Mouse (Mus musculus) A20 (cell line): ENCODE results near the gene Abcg8.

ENCODE experiments used
- DNase-seq: peaks from one replicate; pipeline ENCODE4 v3.0.0-alpha.2; 2011; ENCODE audit warnings: low read depth, low spot score

Abcg8 gene

GRCm38 (mm10) chr17:84709403-84709851, 33.3 kb downstream of the Abcg8 start:
- no peak for DNase-seq

DNA sequence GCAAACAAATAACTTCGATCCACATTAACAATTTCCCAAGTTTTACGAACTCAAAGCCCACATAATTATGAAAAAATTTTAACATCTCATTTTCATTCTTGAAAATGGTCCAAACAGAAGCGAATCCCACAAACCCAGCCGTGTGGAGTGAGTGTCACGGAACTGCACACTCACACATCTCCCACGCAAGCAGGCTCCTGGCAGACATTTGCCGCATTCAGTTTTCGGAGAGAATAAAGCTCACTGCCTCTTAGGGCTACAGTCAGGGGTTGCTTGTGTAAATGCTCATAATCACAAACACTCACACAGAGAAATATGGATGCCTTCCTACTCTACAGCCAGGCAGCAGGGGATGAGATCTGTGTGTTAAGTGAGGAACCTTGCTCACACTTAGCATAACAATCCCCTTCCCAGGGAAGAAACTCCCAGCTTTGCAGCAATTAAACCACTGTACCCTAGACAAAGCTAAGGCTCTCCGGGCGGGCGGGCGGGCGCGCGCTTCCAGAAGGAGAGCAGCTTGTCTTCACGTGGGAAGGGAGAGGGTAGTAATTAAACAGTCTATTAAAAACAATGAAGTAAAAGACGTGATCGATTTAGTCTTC, 37.6 kb downstream of the Abcg8 start:
- no peak for DNase-seq

DNA sequence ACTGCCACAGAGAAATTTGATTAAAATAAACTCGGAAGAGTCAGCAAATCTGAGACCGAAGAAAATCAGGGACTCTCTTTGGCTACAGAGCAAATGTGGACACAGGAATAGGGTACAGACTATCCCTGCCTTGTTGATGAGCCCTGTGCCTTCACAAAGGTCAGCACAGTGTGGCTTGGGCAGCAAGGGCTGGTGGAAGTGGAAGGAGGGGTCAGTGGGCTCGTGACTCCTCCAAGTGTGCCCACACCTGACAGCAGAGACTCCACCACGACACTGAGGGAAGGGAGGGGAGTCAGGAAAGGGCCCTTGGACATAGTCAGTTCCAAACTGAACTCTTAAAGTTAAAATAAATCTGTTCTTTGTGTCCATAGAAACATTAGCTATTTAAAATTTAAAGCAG, 38.8 kb downstream of the Abcg8 start:
- DNase-seq, result no peak

DNA sequence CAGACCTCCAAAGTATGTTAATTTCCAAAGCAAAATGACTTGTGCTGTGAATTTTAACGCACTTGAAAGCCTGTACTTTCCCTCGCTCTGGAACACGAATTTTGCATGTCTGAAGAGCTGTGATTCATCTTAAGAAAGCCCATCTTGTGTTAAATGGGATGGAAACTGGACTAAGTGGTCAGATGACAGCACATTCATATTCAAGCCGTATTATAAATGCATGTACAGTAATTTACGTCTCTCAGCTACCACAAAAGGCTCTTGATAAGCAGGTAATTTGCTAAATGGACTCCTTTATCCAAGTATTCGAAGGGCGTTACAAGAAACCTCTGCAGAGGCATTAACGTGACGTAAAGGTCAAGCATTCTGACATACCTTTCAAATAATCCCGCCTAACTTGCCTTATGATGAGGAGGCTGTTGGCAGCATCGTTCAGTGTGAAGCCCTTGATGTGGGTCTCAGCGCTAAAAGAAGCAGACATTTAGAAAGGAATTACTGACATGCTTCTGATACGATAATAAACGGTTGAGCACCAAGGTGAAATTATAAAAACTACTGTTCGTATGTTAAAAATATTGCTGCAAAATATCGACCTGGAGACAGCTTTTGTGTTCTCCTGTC, 40.3 kb downstream of the Abcg8 start:
- DNase-seq, result no peak

DNA sequence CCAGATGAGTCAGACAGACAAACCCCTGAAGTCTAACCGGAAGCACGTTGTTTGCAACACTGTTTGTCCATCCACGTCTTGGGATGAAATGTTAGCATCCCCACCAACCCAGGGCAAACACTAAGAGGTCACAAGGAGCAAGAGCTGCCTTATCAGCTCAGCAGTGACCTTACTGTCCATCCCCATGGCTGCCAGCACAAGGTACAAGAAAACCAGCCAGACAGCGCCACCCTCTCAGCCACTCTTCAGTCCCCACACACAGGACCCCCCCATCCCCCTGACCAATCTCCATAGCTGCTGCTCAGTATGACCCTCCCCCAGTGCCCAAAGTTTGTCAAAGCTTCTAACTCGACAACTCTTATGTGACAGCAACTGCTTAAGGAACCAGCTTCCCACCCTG, 41.3 kb downstream of the Abcg8 start:
- DNase-seq, result no peak

- DNase-seq, result no peak
These were observed 43.0 kb downstream of the Abcg8 start for GRCm38 (mm10) chr17:84719105-84719504.

DNA sequence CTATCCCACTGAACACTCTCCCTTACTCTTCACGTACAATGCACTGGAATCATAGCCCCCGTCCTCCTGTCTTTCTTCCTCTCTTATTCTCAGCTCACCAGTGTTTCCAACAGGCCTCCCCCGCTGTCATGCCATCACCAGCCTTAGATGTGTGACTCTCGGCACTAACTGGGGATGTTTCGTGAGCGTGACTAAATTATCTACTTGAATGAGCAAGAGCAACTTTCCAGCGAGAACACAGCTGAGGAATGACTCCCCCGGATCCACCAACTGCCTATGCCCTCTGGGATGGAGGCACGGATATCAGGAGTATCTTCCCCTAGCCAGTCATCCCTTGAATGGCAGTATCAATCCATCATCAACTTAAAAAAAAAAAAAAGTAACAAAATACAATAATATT, 47.9 kb downstream of the Abcg8 start:
- DNase-seq, result no peak

- no peak for DNase-seq
These were observed 49.1 kb downstream of the Abcg8 start for GRCm38 (mm10) chr17:84725163-84725562.

- DNase-seq, result no peak
These were observed 52.3 kb downstream of the Abcg8 start for GRCm38 (mm10) chr17:84728201-84728911.

DNA sequence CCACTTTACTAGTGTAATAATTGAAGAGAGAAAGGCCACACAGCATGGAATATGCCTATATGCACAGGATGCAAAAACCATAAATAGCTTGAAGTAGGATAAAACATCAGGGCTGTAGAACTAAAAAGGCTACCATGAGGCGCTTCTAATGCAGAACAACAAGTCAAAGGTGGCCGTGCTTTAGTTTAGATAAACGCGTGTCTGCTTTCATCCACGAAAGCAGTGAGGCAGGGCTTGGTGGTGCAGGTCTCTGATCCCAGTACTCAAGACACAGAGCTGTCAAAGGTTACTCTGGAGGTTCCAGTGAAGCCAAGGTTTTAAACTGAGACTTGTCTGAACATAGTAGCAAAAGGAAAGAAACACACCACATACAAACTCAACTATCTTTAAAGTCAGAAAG, 53.0 kb downstream of the Abcg8 start:
- DNase-seq, result no peak

- no peak for DNase-seq
These were observed 55.3 kb downstream of the Abcg8 start for GRCm38 (mm10) chr17:84731361-84731760.

DNA sequence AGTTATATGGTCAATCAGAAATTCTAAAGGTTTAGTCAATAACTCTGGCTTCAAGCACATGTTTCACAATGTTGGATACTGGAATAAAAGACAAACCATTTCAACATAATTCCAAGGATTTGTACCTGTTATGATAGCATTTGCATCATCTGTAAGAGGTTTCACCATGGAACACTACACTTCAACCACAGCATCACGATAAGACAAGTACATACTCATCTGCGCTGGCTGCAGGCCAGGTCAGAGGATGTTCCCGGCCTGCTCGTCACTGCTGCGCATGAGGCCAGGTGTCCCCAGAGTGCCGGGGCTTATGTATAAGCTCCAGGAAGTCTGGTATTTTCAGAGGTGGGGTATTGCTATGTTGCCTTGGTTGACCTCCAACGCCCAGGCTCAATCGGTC, 56.5 kb downstream of the Abcg8 start:
- no peak for DNase-seq

GRCm38 (mm10) chr17:84736719-84737118, 60.6 kb downstream of the Abcg8 start:
- DNase-seq, result no peak

DNA sequence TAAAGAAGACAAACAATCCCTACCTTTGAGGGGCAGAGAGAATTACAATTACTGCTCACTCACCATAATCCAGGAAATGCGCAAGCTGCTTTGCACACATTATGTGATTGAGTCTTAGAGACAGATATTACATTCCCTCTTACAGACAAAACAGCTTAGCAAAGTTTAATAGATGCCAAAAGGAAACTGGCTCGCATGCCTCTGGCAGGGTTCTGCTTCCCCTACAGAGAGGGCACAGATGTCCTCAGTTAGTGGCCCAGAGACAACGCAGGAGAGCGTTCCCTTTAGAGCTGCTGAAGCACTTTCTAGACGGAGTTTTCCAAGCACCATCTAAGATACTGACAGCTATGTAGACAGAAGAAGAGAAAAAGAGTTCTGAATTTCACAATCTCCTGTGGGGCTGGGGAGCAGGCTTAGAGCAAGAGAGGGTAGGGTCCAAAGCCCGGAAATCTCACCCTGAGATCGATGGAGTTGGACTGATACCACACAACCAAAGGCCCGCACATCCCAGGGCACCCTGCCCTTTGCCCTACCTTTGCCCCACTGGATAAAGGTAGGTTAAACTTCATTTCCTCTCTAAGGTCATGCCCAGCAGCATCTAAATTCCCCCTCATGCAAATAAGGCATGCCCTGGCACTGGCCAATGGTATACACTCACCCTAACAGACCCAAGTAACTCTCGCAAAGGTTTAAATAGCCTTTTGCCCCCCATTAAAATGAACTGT, 62.1 kb downstream of the Abcg8 start:
- DNase-seq, result no peak

- DNase-seq, result no peak
These were observed 68.2 kb downstream of the Abcg8 start for GRCm38 (mm10) chr17:84744256-84744655.

DNA sequence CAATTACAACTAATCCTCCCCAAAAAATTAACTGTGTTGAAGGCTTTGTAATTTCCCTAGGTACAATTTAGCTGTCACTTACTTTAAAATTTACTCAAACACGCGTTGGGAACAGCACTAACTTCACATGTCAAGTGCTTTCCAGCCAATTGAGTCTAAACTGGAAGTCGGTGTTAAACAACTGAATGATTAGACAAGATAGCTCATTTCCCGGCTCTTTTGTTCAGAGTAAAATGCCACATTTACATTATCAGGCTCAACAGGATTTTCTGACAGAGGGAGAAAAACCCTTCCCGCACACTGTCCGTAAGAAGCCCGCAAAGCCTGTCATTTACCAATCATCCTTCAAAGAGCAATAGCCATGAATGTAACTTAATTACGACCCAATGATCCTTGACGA, 68.9 kb downstream of the Abcg8 start:
- no peak for DNase-seq

DNA sequence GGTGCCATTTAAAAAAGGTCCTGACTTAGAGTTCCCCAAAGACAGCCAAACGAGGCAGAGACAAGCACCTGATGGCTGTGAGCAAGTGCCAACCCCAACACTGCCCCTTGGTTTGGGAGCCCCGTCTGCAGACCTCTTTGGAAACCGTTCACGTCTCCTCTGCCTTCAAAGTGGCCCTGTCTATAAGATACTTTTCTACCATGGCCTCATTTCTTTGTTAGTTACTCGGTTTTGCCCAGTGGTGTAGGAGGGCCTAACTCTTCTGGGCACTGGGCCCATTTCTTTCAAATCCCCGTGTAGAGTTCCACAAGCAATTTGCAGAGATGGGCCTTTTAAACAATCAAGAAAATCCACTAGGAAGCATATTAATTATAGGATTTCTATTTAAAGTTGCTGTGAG, 71.1 kb downstream of the Abcg8 start:
- no peak for DNase-seq

DNA sequence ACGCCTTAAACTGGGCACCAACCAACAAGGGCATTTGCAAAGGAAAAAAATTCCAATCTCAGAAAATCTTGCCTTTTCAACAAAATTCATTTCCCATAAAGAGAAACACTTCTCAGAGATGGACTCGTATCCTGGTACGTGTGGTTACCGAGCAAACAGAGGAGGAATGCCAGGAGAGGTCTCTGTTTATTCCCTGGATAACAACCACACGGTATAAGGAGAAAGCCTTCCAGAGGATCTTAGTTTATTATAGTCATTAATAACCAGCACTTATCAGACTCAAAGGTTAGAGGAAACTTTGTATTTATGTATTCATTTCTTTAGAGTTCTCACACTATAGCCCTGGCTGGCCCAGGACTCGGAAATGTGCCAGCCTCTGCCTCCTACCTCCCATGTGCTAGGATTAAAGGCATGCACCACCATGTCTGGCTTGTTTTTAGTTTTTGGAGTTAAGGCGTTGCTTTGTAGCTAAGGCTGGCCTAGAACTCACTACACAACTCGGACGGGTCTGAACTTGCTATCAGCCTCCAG, 72.1 kb downstream of the Abcg8 start:
- no peak for DNase-seq

- DNase-seq, result no peak
These were observed 73.2 kb downstream of the Abcg8 start for GRCm38 (mm10) chr17:84749297-84749696.
